Mouse (Mus musculus): ENCODE results near the gene Flvcr1. TPM values are rescaled to one million over a fixed set of nuclear protein-coding genes. Genes with fewer than 3 reads are reported as not detected.
A peak's percentile ranks its signal among the peaks of the same experiment; 100 is the strongest.

The Flvcr1 gene
- total RNA-seq, 1 experiment from 2014 or later = 15.0 TPM

DNA sequence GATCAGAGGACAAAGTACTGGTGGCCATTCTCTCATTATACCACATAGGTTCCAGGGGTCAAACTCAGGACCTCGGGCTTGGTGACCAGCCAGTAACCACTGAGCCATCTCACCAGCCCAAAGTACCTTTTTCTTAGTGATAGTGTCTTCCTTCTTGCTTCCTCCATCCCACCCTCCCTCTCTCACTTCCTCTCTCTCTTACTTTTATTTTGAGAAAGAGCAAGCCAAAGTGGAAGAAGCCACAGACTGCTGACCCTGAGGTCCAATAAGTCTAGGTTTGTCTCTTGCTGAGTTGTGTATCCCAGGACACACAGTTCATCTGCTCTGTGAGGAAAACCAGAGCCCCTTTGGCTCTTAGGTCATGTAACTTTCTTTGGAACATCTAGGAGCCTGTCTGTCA lies 45.5 kb downstream of the Flvcr1 start:
- DNase-seq = no peak

DNA sequence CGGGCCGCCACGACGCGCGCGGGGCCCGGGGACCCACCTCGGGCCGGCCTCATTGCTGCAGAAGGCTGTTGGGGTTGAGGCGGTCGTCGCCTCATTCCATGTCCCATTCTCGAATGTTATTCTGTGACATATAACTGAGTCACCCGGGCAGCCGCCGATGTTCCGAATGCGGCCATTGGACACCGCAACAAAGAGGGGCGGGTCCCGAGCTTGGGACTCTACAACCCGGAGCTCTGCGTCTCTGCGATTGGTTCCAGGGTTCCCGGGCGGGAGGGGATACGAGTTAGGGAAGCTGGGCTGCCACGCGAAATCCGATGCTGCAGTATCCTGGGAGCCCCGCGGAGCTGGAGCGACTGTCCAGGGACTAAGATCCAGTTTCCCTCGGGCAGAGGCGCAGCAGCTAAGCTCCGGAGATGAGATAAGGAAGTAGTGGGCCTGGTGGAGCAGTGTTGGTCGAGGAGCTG lies 46.8 kb downstream of the Flvcr1 start, which contains the start of gene Vash2:
Vash2 (minus strand) TSS at position 197 of the 464 bp plus-strand sequence.
- peak; percentile 92 for DNase-seq

GRCm38 (mm10) chr1:190978511-190979073 lies 47.4 kb downstream of the Flvcr1 start:
- DNase-seq = peak; percentile 22

GRCm38 (mm10) chr1:190978001-190978400 lies 48.0 kb downstream of the Flvcr1 start:
- DNase-seq = no peak

DNA sequence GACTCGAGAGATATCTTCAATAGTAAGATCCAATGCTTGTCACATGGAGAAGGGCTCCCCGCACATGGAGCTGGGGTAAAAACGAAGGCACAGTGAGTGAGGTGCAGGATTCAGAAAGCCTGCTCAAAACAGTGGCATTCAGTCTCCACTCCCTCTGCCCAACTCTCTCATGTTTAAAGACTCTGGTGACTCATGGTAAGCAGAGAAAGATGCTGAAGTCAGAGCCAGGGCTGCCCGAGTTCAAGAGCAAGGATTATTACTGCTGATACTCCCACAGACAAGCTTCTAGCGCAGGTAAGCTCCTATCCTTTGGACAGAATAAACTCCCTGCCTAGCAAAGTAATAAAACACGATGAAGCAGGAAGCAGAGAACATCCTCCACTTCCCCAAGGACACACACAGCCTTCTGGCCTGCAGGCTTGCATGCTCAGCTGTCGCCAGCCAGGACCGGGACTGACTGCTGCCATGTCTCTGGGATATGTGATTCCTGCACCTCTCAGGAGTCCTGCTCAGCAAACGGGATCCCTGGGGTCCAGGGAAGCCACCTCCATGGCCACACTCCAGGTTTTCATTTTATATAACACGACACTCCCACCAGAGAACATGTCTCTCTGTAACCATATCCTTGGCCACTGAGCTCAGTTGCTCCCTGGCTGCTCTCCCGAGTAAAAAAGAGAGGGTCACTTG lies 48.9 kb downstream of the Flvcr1 start:
- DNase-seq = no peak

- no peak for DNase-seq
Measured at GRCm38 (mm10) chr1:190974833-190975232, 51.1 kb downstream of the Flvcr1 start.

GRCm38 (mm10) chr1:190974191-190974590 lies 51.8 kb downstream of the Flvcr1 start:
- no peak for DNase-seq

GRCm38 (mm10) chr1:190972612-190973192 lies 53.3 kb downstream of the Flvcr1 start:
- peak; percentile 19 for DNase-seq

DNA sequence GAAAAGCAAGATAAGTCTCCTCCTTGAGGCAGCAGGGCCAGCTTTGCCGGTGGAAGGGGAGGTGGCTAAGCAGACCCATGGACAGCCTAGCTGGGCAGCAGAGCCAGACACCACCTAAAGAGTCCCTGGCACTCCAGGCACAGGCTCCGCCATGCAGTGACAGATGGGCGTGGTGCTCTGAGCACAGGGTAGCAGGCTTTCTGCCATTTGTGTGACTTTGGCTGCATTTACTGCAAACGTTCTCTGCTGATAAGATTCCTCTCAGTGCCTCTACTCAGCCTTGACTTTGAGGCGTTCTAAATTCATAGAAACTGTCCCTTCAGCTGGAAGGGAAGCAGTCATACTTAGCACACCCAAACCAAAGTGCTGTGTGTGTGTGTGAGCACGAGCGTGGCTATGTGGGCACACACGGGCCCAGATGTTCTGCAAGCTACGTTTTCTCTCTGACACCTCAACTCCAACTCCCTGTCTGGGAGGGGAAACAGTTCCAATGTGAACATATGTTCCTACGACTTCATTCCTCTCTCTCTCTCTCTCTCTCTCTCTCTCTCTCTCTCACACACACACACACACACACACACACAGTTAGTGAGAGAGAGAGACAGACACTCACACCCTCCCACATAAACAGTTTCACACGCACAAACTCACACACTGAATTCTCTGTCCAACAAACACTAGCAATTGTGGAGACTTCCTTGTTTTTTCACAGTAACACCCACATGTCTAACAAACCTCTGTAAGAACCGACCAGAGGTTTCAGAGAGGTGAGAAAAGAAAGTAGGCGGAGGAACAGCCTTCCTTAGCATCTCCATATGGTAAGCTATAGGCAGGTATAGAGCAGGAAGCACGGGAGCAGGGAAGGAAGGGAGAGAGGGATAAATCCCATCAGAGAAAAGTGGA lies 54.0 kb downstream of the Flvcr1 start:
- DNase-seq = no peak

GRCm38 (mm10) chr1:190968010-190968409 lies 57.9 kb downstream of the Flvcr1 start:
- DNase-seq = no peak

- peak; percentile 28 for DNase-seq
Measured at GRCm38 (mm10) chr1:190964992-190965780, 60.8 kb downstream of the Flvcr1 start.

- DNase-seq = no peak
Measured at GRCm38 (mm10) chr1:190962760-190963159, 63.2 kb downstream of the Flvcr1 start.

DNA sequence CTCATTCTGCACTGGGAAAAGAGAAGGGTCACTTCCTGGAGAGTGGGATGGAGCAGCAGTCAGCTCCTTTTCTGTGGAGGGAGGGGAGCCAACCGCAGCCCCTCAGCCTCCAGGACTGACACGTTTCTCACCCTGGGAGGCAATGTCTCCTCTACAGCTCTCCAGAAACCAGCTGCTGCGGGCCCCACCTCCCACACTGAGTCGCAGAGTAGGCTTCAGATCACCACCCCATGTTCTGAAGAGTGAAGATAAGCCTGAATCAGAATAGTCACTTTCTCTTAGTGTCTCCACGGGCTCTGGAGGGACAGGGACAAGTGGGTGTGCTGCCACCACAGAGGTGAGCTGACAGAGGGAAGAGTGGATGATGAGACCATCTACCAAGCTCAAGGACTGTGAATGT lies 67.1 kb downstream of the Flvcr1 start:
- DNase-seq = no peak

Other genes with a start within 250 kb of the Flvcr1 start
- gene Rps6kc1, start 114.4 kb downstream of the Flvcr1 start, total RNA-seq (2021) = 23.8 and 27.9 TPM in 2 replicates
- 46.6 and 46.7 TPM in 2 replicates for gene Angel2, start 101.0 kb downstream of the Flvcr1 start, total RNA-seq (2021)
- 0.48 and 1.2 TPM in 2 replicates for gene Vash2, start 46.9 kb downstream of the Flvcr1 start, total RNA-seq (2021)
- not detected in 2 replicates for gene Spata45, start 10.5 kb upstream of the Flvcr1 start, total RNA-seq (2021)
- gene Tatdn3, start 36.8 kb upstream of the Flvcr1 start, total RNA-seq (2021) = 17.5 and 21.8 TPM in 2 replicates
- gene Nsl1, start 36.9 kb upstream of the Flvcr1 start, total RNA-seq (2021) = 2.2 and 3.4 TPM in 2 replicates
- gene Batf3, start 71.7 kb upstream of the Flvcr1 start, total RNA-seq (2021) = 2.0 and 5.2 TPM in 2 replicates
- not detected in 2 replicates for gene Fam71a, start 138.7 kb upstream of the Flvcr1 start, total RNA-seq (2021)
- gene Atf3, start 191.9 kb upstream of the Flvcr1 start, total RNA-seq (2021) = 2.4 and 4.8 TPM in 2 replicates